Mouse (Mus musculus) inflammation-experienced regulatory T-cells, adult 6 months (primary cell): Measurements from ENCODE around the gene Rpgrip1. TPM values are rescaled to one million over a fixed set of nuclear protein-coding genes. Genes with fewer than 3 reads are reported as not detected.

Experiments used
- ATAC-seq: one replicate; pipeline ENCODE4 v1.8.0; 2017
- polyA plus RNA-seq, 3 experiments: library from polyadenylated mRNA; unstranded; fragments of 100-300 nt; shearing (Covaris generic); gene quantifications; one replicate each; pipeline ENCODE4 v1.2.1; 2017

The Rpgrip1 gene
- polyA plus RNA-seq, 3 experiments from 2014 or later = 79.7 to 117 (median 94.9) TPM

- no peak for ATAC-seq
Measured at GRCm38 (mm10) chr14:52198141-52198540, 87.6 kb downstream of the Rpgrip1 start.

- no peak for ATAC-seq
Measured at GRCm38 (mm10) chr14:52199412-52199811, 88.9 kb downstream of the Rpgrip1 start.

Other genes with a start within 250 kb of the Rpgrip1 start
- 10 to 100 TPM; 26.7 to 75.2 (median 69.3) TPM for gene Mettl17, start 225.9 kb upstream of the Rpgrip1 start, polyA plus RNA-seq
- gene Slc39a2, start 217.8 kb upstream of the Rpgrip1 start, polyA plus RNA-seq = under 1 TPM; 0.29 to 0.40 (median 0.34) TPM
- gene Ndrg2, start 196.5 kb upstream of the Rpgrip1 start, polyA plus RNA-seq = 10 to 100 TPM in 2 of 3 experiments, 1 to 10 TPM in 1; 9.3 to 31.1 (median 21.3) TPM
- not detected for gene Tppp2, start 192.3 kb upstream of the Rpgrip1 start, polyA plus RNA-seq
- gene Rnase13, start 187.9 kb upstream of the Rpgrip1 start, polyA plus RNA-seq = not detected
- 1 to 10 TPM in 1 of 3 experiments, under 1 TPM in 2; 0.41 to 1.3 (median 0.90) TPM for gene Arhgef40, start 126.0 kb upstream of the Rpgrip1 start, polyA plus RNA-seq
- under 1 TPM in 1 of 3 experiments, not detected in 2; 0.87 TPM for gene Tmem253, start 95.0 kb upstream of the Rpgrip1 start, polyA plus RNA-seq
- gene Zfp219, start 90.0 kb upstream of the Rpgrip1 start, polyA plus RNA-seq = 1 to 10 TPM; 1.4 to 1.9 (median 1.6) TPM
- gene Olfr221, start 68.2 kb upstream of the Rpgrip1 start, polyA plus RNA-seq = not detected
- 100 to 1,000 TPM; 399 to 498 (median 471) TPM for gene Hnrnpc, start 6.7 kb upstream of the Rpgrip1 start, polyA plus RNA-seq
- gene Supt16, start 86.7 kb downstream of the Rpgrip1 start, polyA plus RNA-seq = 10 to 100 TPM; 44.2 to 48.2 (median 46.3) TPM
- 10 to 100 TPM; 61.5 to 84.9 (median 76.6) TPM for gene Chd8, start 147.1 kb downstream of the Rpgrip1 start, polyA plus RNA-seq
- gene Tox4, start 168.4 kb downstream of the Rpgrip1 start, polyA plus RNA-seq = 10 to 100 TPM; 72.4 to 95.3 (median 75.9) TPM
- 10 to 100 TPM; 17.2 to 25.9 (median 23.6) TPM for gene Rab2b, start 168.8 kb downstream of the Rpgrip1 start, polyA plus RNA-seq
- gene Mettl3, start 194.4 kb downstream of the Rpgrip1 start, polyA plus RNA-seq = 10 to 100 TPM; 37.5 to 63.7 (median 40.4) TPM
- gene Sall2, start 218.1 kb downstream of the Rpgrip1 start, polyA plus RNA-seq = 1 to 10 TPM; 1.5 to 4.4 (median 3.9) TPM
- not detected for gene Olfr1513, start 245.7 kb downstream of the Rpgrip1 start, polyA plus RNA-seq